Mouse (Mus musculus) adrenal gland, adult 18-20 months (tissue): ENCODE data around the gene Ruvbl2. TPM values are rescaled to one million over a fixed set of nuclear protein-coding genes. Genes with fewer than 3 reads are reported as not detected.
A peak's percentile ranks its signal among the peaks of the same experiment; 100 is the strongest.
"Not testable (repeated sequence)": the region's sequence is repeated elsewhere in the genome, so short reads cannot be mapped to it uniquely, and the experiment has no call there.

ENCODE experiments used
- DNase-seq, 2 experiments: peaks; one replicate each; pipeline ENCODE4 v3.0.0; 2021 to 2022; ENCODE audit warnings: low spot score in 2 of 2
- microRNA-seq, 2 experiments: library from miRNA; unstranded; fragments of <30 nt; microRNA quantifications; one replicate each; pipeline ENCODE4 v1.2.0; 2021; ENCODE audit warnings: borderline number of aligned reads in 2 of 2
- total RNA-seq, 2 experiments: library from RNA; stranded (reverse); gene quantifications; 1 replicate in 1 of 2; 2 replicates in 1 of 2; pipeline ENCODE4 v1.2.3; 2021

Ruvbl2 gene
- total RNA-seq, 2 experiments from 2014 or later, result 41.9 to 43.3 TPM

- DNase-seq, result peak; percentile 75 to 82
Observed at GRCm38 (mm10) chr7:45405091-45406075, 32.5 kb downstream of the Ruvbl2 start, which contains the start of gene Kcna7. Gene Kcna7, plus strand, starts transcription at chr7:45405653.

GRCm38 (mm10) chr7:45403532-45404261 is 34.2 kb downstream of the Ruvbl2 start:
- DNase-seq, result peak; percentile 53 to 71

DNA sequence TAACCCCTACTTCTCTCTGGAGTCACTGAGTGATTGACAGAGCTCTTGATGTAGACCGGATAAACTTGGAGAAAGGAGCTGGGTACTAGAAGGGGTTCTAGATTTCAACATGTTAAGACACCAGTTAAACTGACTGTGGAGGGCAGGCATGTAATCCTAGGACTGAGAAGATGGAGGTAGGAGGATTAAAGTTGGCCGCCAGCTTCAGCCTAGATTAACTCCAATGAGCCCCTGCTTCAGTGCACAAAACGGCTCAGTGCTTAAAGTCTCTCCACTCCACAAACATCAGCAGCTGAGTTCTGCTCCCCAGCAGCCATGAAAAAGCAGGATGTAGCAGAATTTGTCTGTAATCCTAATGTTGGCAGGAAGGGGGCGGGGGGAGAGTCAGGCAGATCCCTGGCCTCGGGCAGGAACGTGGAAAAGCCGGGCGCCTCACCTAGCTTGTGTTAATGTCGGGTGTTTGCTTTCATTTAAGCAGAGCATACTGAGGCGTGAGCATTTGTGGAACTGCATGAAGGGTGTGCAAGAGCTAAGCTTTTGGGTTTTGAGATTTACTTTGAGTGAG is 36.3 kb downstream of the Ruvbl2 start:
- DNase-seq, result no peak

GRCm38 (mm10) chr7:45396787-45397186 is 41.1 kb downstream of the Ruvbl2 start:
- DNase-seq, result no peak

GRCm38 (mm10) chr7:45396337-45396775 is 41.5 kb downstream of the Ruvbl2 start:
- DNase-seq, result not testable (repeated sequence)

DNA sequence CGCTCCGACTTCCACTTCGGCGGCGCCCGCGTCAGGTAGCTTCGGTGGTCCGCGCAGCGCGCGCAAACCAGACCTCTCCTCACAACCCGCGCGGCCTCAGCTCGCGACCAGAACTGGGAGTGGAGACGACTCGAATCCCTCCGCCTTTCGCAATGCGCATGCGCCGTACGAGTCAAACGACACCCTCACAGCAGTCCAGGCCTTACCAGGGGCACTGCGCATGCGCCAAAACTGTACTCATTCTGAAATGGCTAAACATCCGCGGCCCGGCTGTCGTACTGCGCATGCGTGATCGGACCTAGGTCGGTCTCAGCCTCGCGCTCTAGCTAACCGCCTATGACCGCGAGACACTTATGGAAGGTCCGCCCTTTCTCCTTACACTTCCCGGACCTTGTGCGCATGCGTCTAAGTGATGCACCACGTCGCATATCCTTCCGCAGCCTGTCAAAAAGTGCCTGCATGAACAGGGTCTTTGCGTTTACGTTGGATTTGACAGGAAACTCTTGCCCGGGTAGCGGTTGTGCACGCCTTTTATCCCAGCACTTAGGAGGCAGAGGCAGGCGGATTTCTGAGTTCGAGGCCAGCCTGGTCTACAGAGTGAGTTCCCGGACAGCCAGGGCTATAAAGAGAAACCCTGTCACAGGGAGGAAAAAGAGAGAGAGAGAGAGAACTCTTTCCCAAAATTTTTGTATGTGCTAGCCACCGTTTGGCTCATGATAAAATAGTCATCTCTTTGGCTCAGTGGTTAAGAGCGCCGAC is 42.1 kb downstream of the Ruvbl2 start, which contains the start of gene Snrnp70:
Snrnp70 (minus strand) TSS at position 165 of the 759 bp plus-strand sequence.
- peak; percentile 100 for DNase-seq

DNA sequence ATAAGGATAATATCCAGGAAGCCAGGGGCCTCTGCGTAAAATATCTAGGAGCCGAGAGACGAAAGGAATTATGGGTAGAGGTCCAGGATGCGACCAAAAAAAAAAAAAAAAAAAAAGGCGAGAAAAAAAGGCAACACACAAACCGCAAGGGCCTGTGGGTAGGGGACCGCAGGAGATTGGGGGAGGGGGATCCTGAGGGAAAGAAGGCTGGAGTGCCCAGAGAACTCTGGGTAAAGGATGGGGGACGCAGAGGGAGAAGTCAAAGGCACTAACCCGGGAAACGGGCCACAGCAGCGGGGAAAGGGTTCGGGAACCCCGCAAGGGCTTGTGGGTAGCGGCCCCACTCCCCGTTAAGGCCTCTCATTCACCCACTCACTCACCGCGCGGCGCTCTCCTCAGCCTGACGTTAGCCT is 42.8 kb downstream of the Ruvbl2 start:
- DNase-seq, result no peak

- DNase-seq, result no peak
Observed at GRCm38 (mm10) chr7:45386077-45386476, 51.8 kb downstream of the Ruvbl2 start.

GRCm38 (mm10) chr7:45376057-45376456 is 61.8 kb downstream of the Ruvbl2 start:
- no peak for DNase-seq

DNA sequence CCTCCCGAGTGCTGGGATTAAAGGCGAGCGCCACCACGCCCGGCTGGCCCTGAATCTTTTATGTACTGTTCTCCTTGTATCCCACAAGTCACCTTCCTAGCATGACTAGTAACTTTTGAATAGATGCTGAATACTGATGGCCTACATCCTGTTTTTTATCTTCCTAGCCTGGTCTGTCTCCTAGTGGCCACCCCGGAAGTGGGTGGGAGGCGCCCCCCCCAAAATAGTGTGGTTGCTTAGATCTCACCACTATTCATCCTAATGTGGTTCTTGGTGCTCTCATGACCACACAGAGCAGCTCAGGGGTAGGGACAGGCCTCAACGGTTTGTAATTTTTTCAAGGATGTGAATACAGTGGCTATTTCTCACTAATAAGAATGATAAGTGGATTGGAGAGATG is 63.3 kb downstream of the Ruvbl2 start:
- DNase-seq, result no peak

DNA sequence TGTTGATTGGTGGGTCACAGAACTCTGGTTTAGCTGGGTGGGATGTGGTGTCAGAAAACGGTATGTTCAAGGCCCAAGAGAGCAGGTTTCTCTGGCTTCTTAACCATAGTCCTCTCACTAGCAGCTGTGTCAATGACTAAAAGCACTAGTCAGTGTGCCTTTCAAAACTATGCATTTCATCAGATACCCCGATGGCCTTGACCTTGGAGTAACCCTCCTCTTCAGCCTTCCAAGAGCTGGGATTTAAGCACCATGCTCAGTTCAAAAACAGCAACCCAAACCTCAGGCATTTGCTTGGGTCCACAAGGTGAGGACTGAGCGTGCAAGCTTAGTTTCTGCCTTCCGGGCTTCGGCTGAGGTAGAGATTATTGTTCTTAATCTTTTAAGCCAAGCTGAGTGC is 65.5 kb downstream of the Ruvbl2 start:
- no peak for DNase-seq

Small RNA genes within 50 kb of the gene (microRNA-seq; reads per million reads assigned to microRNA genes)
- gene Gm22133, result 0.61 to 2.8 reads per million in 2 experiments

Other genes with a start within 250 kb of the Ruvbl2 start
- under 1 TPM in 1 of 2 experiments, not detected in 1; 0.29 TPM for gene Ccdc155, start 233.2 kb downstream of the Ruvbl2 start, total RNA-seq
- gene Dkkl1, start 225.9 kb downstream of the Ruvbl2 start, total RNA-seq, result not detected
- 10 to 100 TPM in 1 of 2 experiments, 1 to 10 TPM in 1; 8.5 to 11.7 TPM for gene Tead2, start 222.3 kb downstream of the Ruvbl2 start, total RNA-seq
- gene Cd37, start 199.0 kb downstream of the Ruvbl2 start, total RNA-seq, result 1 to 10 TPM; 4.0 to 7.4 TPM
- not detected for gene Slc6a16, start 197.0 kb downstream of the Ruvbl2 start, total RNA-seq
- gene Slc6a21, start 160.6 kb downstream of the Ruvbl2 start, total RNA-seq, result under 1 TPM in 1 of 2 experiments, not detected in 1; 0.19 TPM
- 10 to 100 TPM in 1 of 2 experiments, 1 to 10 TPM in 1; 7.8 to 11.0 TPM for gene Trpm4, start 104.3 kb downstream of the Ruvbl2 start, total RNA-seq
- gene Hrc, start 102.8 kb downstream of the Ruvbl2 start, total RNA-seq, result under 1 TPM; 0.17 to 0.83 TPM
- 1 to 10 TPM; 1.7 to 3.2 TPM for gene Ppfia3, start 71.1 kb downstream of the Ruvbl2 start, total RNA-seq
- gene Lin7b, start 67.5 kb downstream of the Ruvbl2 start, total RNA-seq, result 1 to 10 TPM; 1.3 to 1.7 TPM
- gene Snrnp70, start 42.4 kb downstream of the Ruvbl2 start, total RNA-seq, result 100 to 1,000 TPM; 262 to 325 TPM
- not detected for gene Kcna7, start 32.4 kb downstream of the Ruvbl2 start, total RNA-seq
- under 1 TPM; 0.17 to 0.45 TPM for gene Ntf5, start 24.4 kb downstream of the Ruvbl2 start, total RNA-seq
- not detected for gene Lhb, start 17.3 kb downstream of the Ruvbl2 start, total RNA-seq
- gene Gys1, start 3.3 kb downstream of the Ruvbl2 start, total RNA-seq, result 10 to 100 TPM; 40.4 to 61.6 TPM
- gene Ftl1, start 21.8 kb upstream of the Ruvbl2 start, total RNA-seq, result 1,000 to 10,000 TPM; 1,437 to 1,911 TPM
- gene Bax, start 28.8 kb upstream of the Ruvbl2 start, total RNA-seq, result 10 to 100 TPM; 58.2 to 64.3 TPM
- 1 to 10 TPM in 1 of 2 experiments, under 1 TPM in 1; 0.66 to 2.6 TPM for gene Tulp2, start 43.8 kb upstream of the Ruvbl2 start, total RNA-seq
- 10 to 100 TPM; 42.8 to 43.4 TPM for gene Gm45808, start 48.7 kb upstream of the Ruvbl2 start, total RNA-seq
- gene Dhdh, start 50.7 kb upstream of the Ruvbl2 start, total RNA-seq, result 10 to 100 TPM; 73.2 to 77.2 TPM
- 100 to 1,000 TPM; 272 to 283 TPM for gene Nucb1, start 72.3 kb upstream of the Ruvbl2 start, total RNA-seq
- 10 to 100 TPM; 47.1 to 48.6 TPM for gene Ppp1r15a, start 88.2 kb upstream of the Ruvbl2 start, total RNA-seq
- gene Plekha4, start 88.2 kb upstream of the Ruvbl2 start, total RNA-seq, result 1 to 10 TPM; 2.5 to 2.7 TPM
- 1 to 10 TPM in 1 of 2 experiments, under 1 TPM in 1; 0.83 to 3.0 TPM for gene Hsd17b14, start 116.8 kb upstream of the Ruvbl2 start, total RNA-seq
- gene Bcat2, start 132.1 kb upstream of the Ruvbl2 start, total RNA-seq, result 100 to 1,000 TPM; 164 to 265 TPM
- 1 to 10 TPM in 1 of 2 experiments, not detected in 1; 1.4 TPM for gene Fgf21, start 177.4 kb upstream of the Ruvbl2 start, total RNA-seq
- gene Fut1, start 179.2 kb upstream of the Ruvbl2 start, total RNA-seq, result not detected
- under 1 TPM; 0.22 to 0.33 TPM for gene Izumo1, start 183.7 kb upstream of the Ruvbl2 start, total RNA-seq
- gene Rasip1, start 189.4 kb upstream of the Ruvbl2 start, total RNA-seq, result 10 to 100 TPM; 16.0 to 27.6 TPM
- gene Mamstr, start 201.9 kb upstream of the Ruvbl2 start, total RNA-seq, result 1 to 10 TPM; 2.4 to 7.7 TPM
- under 1 TPM in 1 of 2 experiments, not detected in 1; 0.13 TPM for gene Fut2, start 228.3 kb upstream of the Ruvbl2 start, total RNA-seq
- gene Ntn5, start 245.9 kb upstream of the Ruvbl2 start, total RNA-seq, result under 1 TPM; 0.36 to 0.61 TPM